Mouse (Mus musculus) forebrain, embryonic 14.5 days (tissue): ENCODE results near the gene Pbx1. TPM values are rescaled to one million over a fixed set of nuclear protein-coding genes. Genes with fewer than 3 reads are reported as not detected.

Experiments used
- ATAC-seq: fragments of 200-750 bp; cut with Nextera tagmentation; 2 replicates; pipeline ENCODE4 v1.8.0; 2017; ENCODE audit warnings: mild to moderate bottlenecking, moderate library complexity
- DNase-seq: peaks from one replicate; pipeline ENCODE4 v3.0.0-alpha.2; 2015; ENCODE audit warnings: low spot score
- H3K27ac ChIP-seq: fragments of 300-500 bp; sonication (generic); 2 replicates; pipeline ENCODE4 v1.5.1; 2014; ENCODE audit warnings: low read depth, mild to moderate bottlenecking, control low read depth, low read length, moderate library complexity
- H3K27me3 ChIP-seq: fragments of 300-500 bp; sonication (generic); replicated peaks from 2 replicates; pipeline ENCODE4 v1.6.1; 2014; ENCODE audit warnings: low read length, control low read depth, mixed read lengths; ENCODE audit not compliant: control insufficient read depth, insufficient read depth
- H3K36me3 ChIP-seq: fragments of 300-500 bp; sonication (generic); 2 replicates; pipeline ENCODE4 v1.6.1; 2014; ENCODE audit warnings: low read length, control low read depth; ENCODE audit not compliant: control insufficient read depth, insufficient read depth
- H3K4me1 ChIP-seq: fragments of 300-500 bp; sonication (generic); 2 replicates; pipeline ENCODE4 v1.6.1; 2014; ENCODE audit warnings: antibody characterized with exemption, low read length, control low read depth; ENCODE audit not compliant: control insufficient read depth, insufficient read depth
- H3K4me2 ChIP-seq: fragments of 300-500 bp; sonication (generic); 2 replicates; pipeline ENCODE4 v1.6.1; 2014; ENCODE audit warnings: mild to moderate bottlenecking, control low read depth, low read length
- H3K4me3 ChIP-seq: fragments of 300-500 bp; sonication (generic); 2 replicates; pipeline ENCODE4 v1.5.1; 2014; ENCODE audit warnings: low read depth, low read length, control low read depth
- H3K9ac ChIP-seq: fragments of 300-500 bp; sonication (generic); 2 replicates; pipeline ENCODE4 v1.6.1; 2014; ENCODE audit warnings: mild to moderate bottlenecking, low read length, control low read depth, moderate library complexity
- H3K9me3 ChIP-seq: fragments of 300-500 bp; sonication (generic); replicated peaks from 2 replicates; pipeline ENCODE4 v1.6.1; 2016; ENCODE audit warnings: low read length, control low read depth, mixed read lengths; ENCODE audit not compliant: control insufficient read depth
- WGBS: fragments of 180-500 bp; shearing (Covaris S2); extraction: QIAGEN DNeasy Blood & Tissue Kit; methylation state at CpG from one replicate; pipeline ENCODE4 v1.1.7; 2014; 5-methylcytosine and 5-hydroxymethylcytosine counted together
- polyA plus RNA-seq: library from polyadenylated mRNA; unstranded; fragments of >200 nt; fragmentation: Nextera tagmentation; extraction: Ambion mirVana; gene quantifications from 2 replicates; pipeline ENCODE4 v1.2.1, GENCODE M21; 2014

Gene Pbx1
- polyA plus RNA-seq, 1 experiment from 2014 or later, result 66.7 TPM

- Histone ChIP-seq H3K36me3 (no peaks in the 10 kb centered on the region), H3K9me3 (no peaks in the 10 kb centered on the region), H3K27me3 (no peaks in the 10 kb centered on the region), H3K4me2 (no peak overlapping the region), H3K9ac (no peak overlapping the region), H3K4me3 (no peak overlapping the region), H3K4me1 (no peaks in the 10 kb centered on the region), H3K27ac (no peak overlapping the region)
- no peak for ATAC-seq
- WGBS, result 91% methylated on average over 8 of the region's 8 CpGs
- no peak for DNase-seq
These were observed 322.3 kb downstream of the Pbx1 start for GRCm38 (mm10) chr1:168109797-168110196.

- Histone ChIP-seq H3K27ac (no peak overlapping the region), H3K4me3 (no peak overlapping the region), H3K27me3 (no peaks in the 10 kb centered on the region), H3K4me2 (no peak overlapping the region), H3K4me1 (no peaks in the 10 kb centered on the region), H3K9ac (no peak overlapping the region), H3K36me3 (no peaks in the 10 kb centered on the region), H3K9me3 (no peaks in the 10 kb centered on the region)
- DNase-seq (no peak), ATAC-seq (no peak)
- WGBS, result 75% methylated on average over 2 of the region's 2 CpGs
These were observed 328.2 kb downstream of the Pbx1 start for GRCm38 (mm10) chr1:168103821-168104220.

GRCm38 (mm10) chr1:168101514-168101913 lies 330.6 kb downstream of the Pbx1 start:
- ATAC-seq (no peak), DNase-seq (no peak)
- no peaks in the 10 kb centered on the region for H3K36me3 ChIP-seq
- H3K4me1 ChIP-seq, result no peaks in the 10 kb centered on the region
- no peaks in the 10 kb centered on the region for H3K27me3 ChIP-seq
- H3K9me3 ChIP-seq, result no peaks in the 10 kb centered on the region
- WGBS, result 60% methylated on average over 3 of the region's 3 CpGs
- H3K4me3 ChIP-seq, result no peak overlapping the region
- no peak overlapping the region for H3K4me2 ChIP-seq
- no peak overlapping the region for H3K27ac ChIP-seq
- no peak overlapping the region for H3K9ac ChIP-seq

GRCm38 (mm10) chr1:168098806-168099205 lies 333.3 kb downstream of the Pbx1 start:
- ATAC-seq (no peak), DNase-seq (no peak)
- no peak overlapping the region for H3K4me2 ChIP-seq
- no peaks in the 10 kb centered on the region for H3K36me3 ChIP-seq
- no peak overlapping the region for H3K4me3 ChIP-seq
- no peaks in the 10 kb centered on the region for H3K27me3 ChIP-seq
- H3K27ac ChIP-seq, result no peak overlapping the region
- no peak overlapping the region for H3K9ac ChIP-seq
- peaks cover 5% of the 10 kb centered on the region; the same call in 1 of the 2 replicates for H3K4me1 ChIP-seq
- WGBS, result 67% methylated on average over 2 of the region's 2 CpGs
- H3K9me3 ChIP-seq, result no peaks in the 10 kb centered on the region

GRCm38 (mm10) chr1:168094671-168095070 lies 337.4 kb downstream of the Pbx1 start:
- Histone ChIP-seq H3K4me1 (peaks cover 5% of the 10 kb centered on the region; the same call in 1 of the 2 replicates), H3K4me3 (no peak overlapping the region), H3K9me3 (no peaks in the 10 kb centered on the region), H3K27me3 (no peaks in the 10 kb centered on the region), H3K9ac (no peak overlapping the region), H3K36me3 (no peaks in the 10 kb centered on the region), H3K4me2 (no peak overlapping the region), H3K27ac (peak overlapping the region; percentile 35; the same call in 1 of the 2 replicates)
- DNase-seq (peak; percentile 49), ATAC-seq (peak; percentile 50)
- 26% methylated on average over 4 of the region's 4 CpGs for WGBS

- H3K27me3 ChIP-seq, result no peaks in the 10 kb centered on the region
- H3K9me3 ChIP-seq, result no peaks in the 10 kb centered on the region
- no peak overlapping the region for H3K27ac ChIP-seq
- 89% methylated on average over 2 of the region's 2 CpGs for WGBS
- ATAC-seq (peak; percentile 68), DNase-seq (peak; percentile 60)
- peaks cover 8% of the 10 kb centered on the region; the same call in 1 of the 2 replicates for H3K4me1 ChIP-seq
- no peak overlapping the region for H3K4me3 ChIP-seq
- H3K4me2 ChIP-seq, result no peak overlapping the region
- H3K36me3 ChIP-seq, result no peaks in the 10 kb centered on the region
- H3K9ac ChIP-seq, result no peak overlapping the region
These were observed 339.0 kb downstream of the Pbx1 start for GRCm38 (mm10) chr1:168093044-168093443.

- WGBS, result 53% methylated on average over 4 of the region's 4 CpGs
- no peak overlapping the region for H3K4me3 ChIP-seq
- ATAC-seq (no peak), DNase-seq (no peak)
- H3K27ac ChIP-seq, result no peak overlapping the region
- H3K9me3 ChIP-seq, result no peaks in the 10 kb centered on the region
- no peak overlapping the region for H3K4me2 ChIP-seq
- H3K27me3 ChIP-seq, result no peaks in the 10 kb centered on the region
- H3K4me1 ChIP-seq, result peaks cover 8% of the 10 kb centered on the region; the same call in 1 of the 2 replicates
- H3K9ac ChIP-seq, result no peak overlapping the region
- H3K36me3 ChIP-seq, result no peaks in the 10 kb centered on the region
These were observed 340.4 kb downstream of the Pbx1 start for GRCm38 (mm10) chr1:168091627-168092026.

GRCm38 (mm10) chr1:168088680-168089079 lies 343.4 kb downstream of the Pbx1 start:
- WGBS, result 67% methylated on average over 7 of the region's 7 CpGs
- no peak for ATAC-seq

GRCm38 (mm10) chr1:168079394-168079767 lies 352.7 kb downstream of the Pbx1 start:
- no peak overlapping the region for H3K4me3 ChIP-seq
- H3K9ac ChIP-seq, result no peak overlapping the region
- no peaks in the 10 kb centered on the region for H3K4me1 ChIP-seq
- no peaks in the 10 kb centered on the region for H3K9me3 ChIP-seq
- ATAC-seq, result no peak
- no peak overlapping the region for H3K4me2 ChIP-seq
- no peaks in the 10 kb centered on the region for H3K27me3 ChIP-seq
- H3K27ac ChIP-seq, result no peak overlapping the region
- H3K36me3 ChIP-seq, result no peaks in the 10 kb centered on the region
- WGBS, result 90% methylated on average over 6 of the region's 6 CpGs
- no peak for DNase-seq

More at GRCm38 (mm10) chr1:168088680-168089079, 343.4 kb downstream of the Pbx1 start:
- Histone ChIP-seq H3K9me3 (no peaks in the 10 kb centered on the region), H3K4me1 (0 out of 2 replicates have a peak, but pooled peaks cover 2% of the 10 kb centered on the region), H3K36me3 (no peaks in the 10 kb centered on the region), H3K27me3 (no peaks in the 10 kb centered on the region), H3K9ac (no peak overlapping the region), H3K27ac (no peak overlapping the region), H3K4me3 (no peak overlapping the region), H3K4me2 (no peak overlapping the region)
- DNase-seq, result no peak
